Mouse (Mus musculus) cerebellum, adult 2 months (tissue): ENCODE data around the gene Hnf4a. TPM values are rescaled to one million over a fixed set of nuclear protein-coding genes. Genes with fewer than 3 reads are reported as not detected.
"Not testable (repeated sequence)": the region's sequence is repeated elsewhere in the genome, so short reads cannot be mapped to it uniquely, and the experiment has no call there.

Experiments used
- DNase-seq, 2 experiments: peaks; one replicate each; pipeline ENCODE4 v3.0.0; 2021
- H3K27ac ChIP-seq: fragments of 200-500 bp; 2 replicates; pipeline ENCODE4 v1.5.1; 2012; ENCODE audit warnings: low read length, control low read depth, inconsistent platforms; ENCODE audit not compliant: insufficient read depth
- H3K27me3 ChIP-seq: fragments of 200-500 bp; 2 replicates; pipeline ENCODE4 v1.6.1; 2012; ENCODE audit warnings: inconsistent platforms, mild to moderate bottlenecking, low read length, moderate library complexity; ENCODE audit not compliant: control insufficient read depth, insufficient read depth
- H3K4me1 ChIP-seq: fragments of 200-500 bp; 2 replicates; pipeline ENCODE4 v1.6.1; 2011; ENCODE audit warnings: low read length; ENCODE audit not compliant: control insufficient read depth, insufficient read depth
- H3K4me3 ChIP-seq: fragments of 200-500 bp; replicated peaks from 2 replicates; pipeline ENCODE3; 2011; ENCODE audit warnings: mild to moderate bottlenecking, low read depth, low read length, control low read depth; ENCODE audit not compliant: insufficient read depth
- CTCF ChIP-seq: fragments of 200-500 bp; IDR thresholded peaks from 2 replicates; pipeline ENCODE4 v1.5.1; 2011; ENCODE audit warnings: low read depth, mild to moderate bottlenecking, control low read depth, low read length, moderate library complexity, borderline replicate concordance; ENCODE audit not compliant: insufficient read depth
- POLR2A ChIP-seq: fragments of 200-500 bp; IDR thresholded peaks from 2 replicates; pipeline ENCODE4 v1.6.1; 2011; ENCODE audit warnings: low read length, control low read depth, borderline replicate concordance; ENCODE audit not compliant: insufficient read depth
- WGBS: fragments of 180-500 bp; shearing (Covaris S2); methylation state at CpG from one replicate; pipeline ENCODE4 v1.1.7; 2018; 5-methylcytosine and 5-hydroxymethylcytosine counted together
- polyA plus RNA-seq: library from polyadenylated mRNA; depleted of rRNA; stranded (reverse); fragments of >200 nt; gene quantifications from 2 replicates; pipeline ENCODE4 v1.2.3, GENCODE M21; 2012; rRNA removed

The Hnf4a gene
- polyA plus RNA-seq, 1 experiment: 0.03 TPM

DNA sequence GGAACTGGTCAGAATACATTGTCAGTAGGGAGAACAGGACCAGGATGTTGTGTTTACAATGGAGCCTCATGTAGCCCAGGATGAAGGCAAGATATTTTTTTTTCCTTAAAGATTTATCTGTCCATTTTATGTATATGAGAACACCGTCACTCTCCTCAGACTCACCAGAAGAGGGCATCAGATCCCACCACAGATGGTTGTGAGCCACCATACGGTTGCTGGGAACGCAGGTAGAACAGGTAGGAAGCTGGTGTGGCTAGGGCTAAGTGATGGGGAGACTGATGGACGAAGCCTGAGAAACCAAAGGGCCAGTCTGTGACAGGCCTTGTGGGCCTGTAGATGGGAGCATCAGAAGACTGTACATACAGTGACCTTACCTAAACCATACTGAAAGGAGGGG lies 107.4 kb downstream of the Hnf4a start:
- H3K4me3 ChIP-seq: no peak overlapping the region
- H3K4me1 ChIP-seq: peaks cover 5% of the 10 kb centered on the region
- H3K27me3 ChIP-seq: no peaks in the 10 kb centered on the region
- WGBS: 93% methylated on average over 4 of the region's 4 CpGs
- no peak overlapping the region for H3K27ac ChIP-seq
- TF ChIP-seq POLR2A: no peak
- no peak for TF ChIP-seq CTCF
- no peak for DNase-seq

DNA sequence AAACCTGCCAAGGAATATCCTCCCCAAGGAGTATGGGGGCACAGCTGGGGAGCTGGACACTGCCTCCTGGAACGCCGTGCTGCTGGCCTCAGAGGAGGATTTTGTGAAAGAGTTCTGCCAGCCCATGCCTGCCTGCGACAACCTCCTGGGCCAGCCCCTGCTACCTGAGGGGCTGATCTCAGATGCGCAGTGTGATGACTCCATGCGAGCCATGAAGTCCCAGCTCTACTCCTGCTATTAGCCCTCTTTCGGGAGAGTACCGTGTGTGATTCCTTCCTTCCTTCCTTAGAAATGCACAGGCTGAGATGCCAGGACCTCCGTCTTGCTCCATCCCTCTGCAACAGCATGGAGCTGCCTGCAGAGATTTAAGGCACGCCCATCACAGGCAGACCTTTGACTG lies 108.8 kb downstream of the Hnf4a start:
- Histone ChIP-seq H3K4me1 (0 out of 2 replicates have a peak, but pooled peaks cover 2% of the 10 kb centered on the region), H3K27ac (no peak overlapping the region), H3K4me3 (no peak overlapping the region), H3K27me3 (no peaks in the 10 kb centered on the region)
- DNase-seq: no peak
- 69% methylated on average over 9 of the region's 9 CpGs for WGBS
- TF ChIP-seq CTCF (no peak), POLR2A (no peak)

DNA sequence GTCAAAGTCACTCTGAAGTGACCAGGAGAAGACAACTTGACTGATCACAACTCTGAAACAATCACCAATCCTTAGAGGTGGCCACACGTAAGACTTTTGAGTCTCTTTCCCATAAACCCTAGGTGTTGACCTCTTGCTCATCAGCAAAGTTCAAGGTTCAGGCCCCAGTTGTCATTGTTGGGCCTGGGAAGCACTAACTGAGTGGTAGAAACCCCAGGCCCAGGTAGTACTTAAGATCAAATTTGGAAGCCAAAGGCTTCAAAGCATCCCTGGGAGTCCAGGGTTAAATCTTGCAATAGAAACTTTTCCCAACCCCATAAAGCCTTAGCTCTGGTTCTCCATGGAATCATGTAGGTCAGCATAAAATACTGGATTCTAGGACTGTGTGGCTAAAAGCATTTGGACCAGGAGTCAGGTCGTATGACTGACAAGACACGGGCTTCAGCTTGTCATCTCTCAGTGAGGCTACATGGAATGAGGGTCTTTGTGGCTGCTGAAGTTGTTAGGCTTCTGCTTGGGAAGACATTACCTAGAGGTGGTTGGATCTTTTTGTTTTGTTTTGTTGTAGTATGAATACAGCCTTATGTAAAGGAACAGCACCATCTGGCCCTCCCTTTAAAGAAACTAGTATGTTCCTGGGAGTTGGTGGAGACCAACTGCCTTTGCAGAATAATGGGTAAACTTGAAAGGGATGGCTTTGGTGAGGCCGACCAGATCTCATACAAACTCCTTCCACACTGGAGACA lies 109.5 kb downstream of the Hnf4a start:
- H3K27ac ChIP-seq: no peak overlapping the region
- no peak overlapping the region for H3K4me3 ChIP-seq
- DNase-seq: no peak
- no peaks in the 10 kb centered on the region for H3K4me1 ChIP-seq
- WGBS: 89% methylated on average over 4 of the region's 4 CpGs
- H3K27me3 ChIP-seq: no peaks in the 10 kb centered on the region
- TF ChIP-seq CTCF: no peak
- TF ChIP-seq POLR2A: no peak

DNA sequence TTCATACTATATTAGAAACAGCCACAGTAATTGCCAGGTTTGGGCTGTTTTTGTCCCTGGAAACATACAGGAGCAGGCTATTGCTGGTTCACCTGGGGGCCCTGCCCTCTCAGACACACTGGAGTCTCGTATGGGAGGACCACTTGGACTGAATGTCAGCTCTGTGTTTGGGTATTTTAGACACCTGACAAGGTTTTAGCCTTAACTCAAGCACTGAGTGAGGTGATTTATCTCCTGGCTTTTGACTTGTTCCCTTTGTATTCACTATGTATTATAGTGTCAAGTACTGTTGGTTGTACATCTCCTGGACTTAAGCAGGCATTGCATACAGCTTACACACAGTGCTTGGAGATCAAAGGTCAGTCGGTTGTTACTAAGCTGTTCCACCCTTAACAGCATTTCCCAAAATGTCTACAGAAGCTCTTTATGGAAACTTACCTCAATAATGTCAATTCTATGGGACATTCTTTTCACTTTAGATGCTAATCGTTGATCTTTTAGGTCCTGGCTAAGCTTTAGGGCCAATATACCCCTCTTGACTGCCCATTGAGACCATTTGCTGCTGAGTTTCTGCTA lies 110.1 kb downstream of the Hnf4a start:
- Histone ChIP-seq H3K4me3 (no peak overlapping the region), H3K27me3 (no peaks in the 10 kb centered on the region), H3K27ac (no peak overlapping the region), H3K4me1 (no peaks in the 10 kb centered on the region)
- DNase-seq: no peak
- 84% methylated on average over 3 of the region's 3 CpGs for WGBS
- TF ChIP-seq CTCF (no peak), POLR2A (no peak)

DNA sequence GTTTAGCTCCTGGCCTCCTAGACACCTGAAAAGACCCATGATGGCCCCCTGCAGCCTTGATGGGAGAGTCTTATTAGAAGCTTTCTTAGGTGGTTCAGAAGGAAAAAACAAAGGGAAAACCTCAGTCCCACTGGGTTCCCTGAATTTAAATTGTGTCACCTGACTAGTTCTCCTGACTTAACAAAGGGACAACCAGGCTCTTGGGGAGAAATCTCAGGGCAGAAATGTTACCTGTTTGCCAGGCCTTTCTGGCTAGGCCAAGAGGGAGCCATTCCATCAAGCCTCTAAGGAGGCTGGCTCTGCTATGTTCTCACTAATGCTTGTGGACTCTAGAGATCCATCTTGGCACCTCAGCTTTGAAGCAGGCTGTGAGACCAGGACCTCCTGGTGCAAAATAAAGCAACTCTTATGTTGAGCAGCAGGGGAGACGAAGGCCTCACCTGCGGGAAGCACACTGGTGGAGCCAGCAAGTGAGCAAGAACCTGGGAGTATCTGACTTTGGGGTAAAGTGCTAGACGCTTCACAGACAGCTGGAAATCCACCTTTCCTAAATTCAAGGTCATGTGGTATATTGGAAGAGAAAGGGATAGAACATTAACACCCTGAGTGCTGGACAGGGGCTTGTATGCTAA lies 110.7 kb downstream of the Hnf4a start:
- H3K4me1 ChIP-seq: no peaks in the 10 kb centered on the region
- H3K27ac ChIP-seq: no peak overlapping the region
- H3K4me3 ChIP-seq: no peak overlapping the region
- no peak for DNase-seq
- 57% methylated on average over 3 of the region's 3 CpGs for WGBS
- no peaks in the 10 kb centered on the region for H3K27me3 ChIP-seq
- TF ChIP-seq CTCF (no peak), POLR2A (no peak)

DNA sequence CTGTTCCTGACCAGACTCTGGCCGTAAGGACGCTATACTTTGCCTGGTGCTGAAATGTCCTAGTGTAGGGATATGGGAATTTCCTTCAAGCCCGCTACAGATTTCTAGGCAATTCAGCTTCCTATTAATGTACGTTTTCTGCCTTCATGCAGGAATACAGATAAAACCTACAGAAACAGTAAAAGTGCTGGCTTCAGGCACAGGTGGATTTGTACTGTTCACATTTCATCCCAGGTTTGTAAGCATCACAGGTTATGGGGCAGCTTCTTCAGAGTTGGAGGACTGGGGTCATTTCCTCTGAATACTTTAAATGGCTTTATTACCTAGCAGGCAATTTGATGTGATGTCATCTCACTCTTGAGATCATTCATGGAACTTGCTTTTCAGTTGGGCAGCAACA lies 111.3 kb downstream of the Hnf4a start:
- Histone ChIP-seq H3K27ac (no peak overlapping the region), H3K4me3 (no peak overlapping the region), H3K4me1 (no peaks in the 10 kb centered on the region), H3K27me3 (no peaks in the 10 kb centered on the region)
- WGBS: 94% methylated on average over 4 of the region's 4 CpGs
- TF ChIP-seq POLR2A (no peak), CTCF (no peak)
- DNase-seq: no peak

DNA sequence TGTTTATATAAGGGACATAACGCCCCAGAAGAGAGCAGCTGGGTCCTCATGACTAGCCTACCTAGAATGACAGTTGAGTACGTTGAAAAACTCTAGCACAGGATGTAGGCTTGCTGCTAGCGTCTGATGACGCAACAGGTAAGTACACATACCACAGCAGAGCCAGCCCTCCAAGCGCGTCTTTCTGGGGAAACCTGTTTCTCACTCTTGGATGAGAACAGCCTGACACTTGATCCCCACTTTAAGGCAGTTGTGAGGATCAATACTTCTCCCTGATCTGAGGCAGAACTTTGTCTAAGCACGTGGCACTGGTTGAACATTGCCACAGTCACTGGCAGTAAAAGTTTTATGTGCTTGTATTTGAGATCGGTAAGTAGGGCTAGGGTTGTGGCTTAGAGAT lies 113.8 kb downstream of the Hnf4a start:
- no peak overlapping the region for H3K4me3 ChIP-seq
- DNase-seq: no peak
- H3K27ac ChIP-seq: no peak overlapping the region
- TF ChIP-seq POLR2A (no peak), CTCF (no peak)
- WGBS: 92% methylated on average over 8 of the region's 8 CpGs
- H3K4me1 ChIP-seq: no peaks in the 10 kb centered on the region
- no peaks in the 10 kb centered on the region for H3K27me3 ChIP-seq

DNA sequence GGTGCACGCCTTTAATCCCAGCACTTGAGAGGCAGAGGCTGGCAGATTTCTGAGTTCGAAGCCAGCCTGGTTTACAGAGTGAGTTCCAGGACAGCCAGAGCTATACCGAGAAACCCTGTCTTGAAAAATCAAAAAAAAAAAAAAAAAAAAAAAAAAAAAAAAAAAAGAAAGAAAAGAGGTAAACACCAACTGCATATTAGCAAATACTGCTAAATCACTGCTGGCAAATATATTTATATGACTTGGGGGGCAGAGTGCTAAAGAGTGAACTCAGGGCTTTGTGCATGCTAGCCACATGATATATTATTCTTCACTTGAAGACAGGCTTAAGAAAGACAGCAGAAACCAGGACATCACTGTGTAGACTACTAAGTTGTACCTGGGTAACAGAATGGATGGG lies 114.8 kb downstream of the Hnf4a start:
- 95% methylated on average over 3 of the region's 3 CpGs for WGBS
- not testable (repeated sequence) for H3K27me3 ChIP-seq, H3K4me1 ChIP-seq, H3K4me3 ChIP-seq, H3K27ac ChIP-seq, DNase-seq

Other genes starting within 250 kb of the Hnf4a start
- 0.48 and 0.52 TPM in 2 replicates for gene Jph2, start 108.8 kb upstream of the Hnf4a start, polyA plus RNA-seq
- 37.7 and 39.4 TPM in 2 replicates for gene Oser1, start 82.1 kb upstream of the Hnf4a start, polyA plus RNA-seq
- gene Gdap1l1, start 68.3 kb upstream of the Hnf4a start, polyA plus RNA-seq: 126 and 128 TPM in 2 replicates
- 20.2 and 21.5 TPM in 2 replicates for gene Fitm2, start 34.2 kb upstream of the Hnf4a start, polyA plus RNA-seq
- not detected in 2 replicates for gene R3hdml, start 14.5 kb upstream of the Hnf4a start, polyA plus RNA-seq
- gene Ttpal, start 95.5 kb downstream of the Hnf4a start, polyA plus RNA-seq: 23.7 and 28.0 TPM in 2 replicates
- 162 and 179 TPM in 2 replicates for gene Serinc3, start 138.3 kb downstream of the Hnf4a start, polyA plus RNA-seq
- 49.6 and 57.4 TPM in 2 replicates for gene Pkig, start 151.6 kb downstream of the Hnf4a start, polyA plus RNA-seq
- gene Ada, start 243.4 kb downstream of the Hnf4a start, polyA plus RNA-seq: 1.4 and 1.5 TPM in 2 replicates